Mouse (Mus musculus): Measurements from ENCODE around the gene Pcgf2.
"Not testable (repeated sequence)": the region's sequence is repeated elsewhere in the genome, so short reads cannot be mapped to it uniquely, and the experiment has no call there.

The Pcgf2 gene

GRCm38 (mm10) chr11:97669829-97670228 lies 30.5 kb downstream of the Pcgf2 start:
- in situ Hi-C loops (cut with MboI, MseI) = no loop called here

GRCm38 (mm10) chr11:97669268-97669667 lies 31.0 kb downstream of the Pcgf2 start:
- in situ Hi-C loops (cut with MboI, MseI) = no loop called here

- in situ Hi-C loops (cut with MboI, MseI) = no loop called here
Measured at GRCm38 (mm10) chr11:97668160-97668559, 32.1 kb downstream of the Pcgf2 start.

- in situ Hi-C loops (cut with MboI, MseI) = no loop called here
Measured at GRCm38 (mm10) chr11:97666794-97667193, 33.5 kb downstream of the Pcgf2 start.

GRCm38 (mm10) chr11:97666221-97666620 lies 34.1 kb downstream of the Pcgf2 start:
- in situ Hi-C loops (cut with MboI, MseI) = no loop called here

GRCm38 (mm10) chr11:97665431-97665830 lies 34.9 kb downstream of the Pcgf2 start:
- in situ Hi-C loops (cut with MboI, MseI) = no loop called here

GRCm38 (mm10) chr11:97664771-97665240 lies 35.5 kb downstream of the Pcgf2 start:
- in situ Hi-C loops (cut with MboI, MseI) = no loop called here

DNA sequence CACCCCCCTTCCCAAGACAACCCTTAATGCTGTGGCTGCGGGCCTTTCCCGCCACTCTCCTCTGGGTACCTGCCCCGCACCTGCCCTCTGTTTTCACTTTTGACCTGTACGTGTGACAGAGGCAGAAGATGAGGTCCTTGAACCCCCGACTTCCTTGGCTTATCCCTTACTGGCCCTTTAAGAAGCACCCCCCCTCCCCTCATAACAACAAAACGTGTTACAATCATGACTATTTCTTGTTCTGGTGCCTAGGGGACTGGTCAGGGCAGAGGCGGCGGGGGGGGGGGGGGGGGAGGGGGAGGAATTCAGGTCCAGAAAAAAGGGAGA lies 36.0 kb downstream of the Pcgf2 start:
- in situ Hi-C loops (cut with MboI, MseI) = no loop called here

GRCm38 (mm10) chr11:97663528-97664338 lies 36.6 kb downstream of the Pcgf2 start:
- in situ Hi-C loops (cut with MboI, MseI) = no loop called here

GRCm38 (mm10) chr11:97662893-97663527 lies 37.3 kb downstream of the Pcgf2 start, which contains the start of gene Mllt6:
Mllt6 (plus strand) TSS chr11:97663414.
- in situ Hi-C loops (cut with MboI, MseI) = no loop called here

- in situ Hi-C loops (cut with MboI, MseI) = no loop called here
Measured at GRCm38 (mm10) chr11:97662207-97662892, 37.9 kb downstream of the Pcgf2 start.

DNA sequence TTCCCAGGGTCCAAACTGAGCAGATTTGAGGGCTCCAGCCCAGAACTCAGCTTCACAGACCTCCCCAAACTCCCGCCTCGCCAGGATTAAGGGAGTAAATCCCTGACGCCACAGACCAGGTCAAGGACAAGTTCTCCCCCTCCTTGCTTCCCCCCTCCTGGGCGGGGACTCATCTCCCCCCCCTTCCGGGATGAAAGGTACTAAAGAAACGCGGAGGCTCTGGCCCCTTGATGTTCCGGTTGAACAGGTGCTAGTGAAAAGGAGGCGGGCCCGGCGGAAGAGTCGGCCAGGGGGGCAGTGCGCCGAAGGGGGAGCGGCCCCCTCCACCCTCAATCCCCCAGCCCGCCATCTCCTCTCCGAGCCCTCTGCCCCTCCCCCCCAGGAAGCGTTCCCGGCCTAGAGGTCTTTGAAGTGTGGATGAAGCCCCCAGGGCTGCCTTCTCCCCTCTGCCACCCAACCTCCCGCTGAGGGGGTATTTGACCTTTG lies 38.6 kb downstream of the Pcgf2 start:
- in situ Hi-C loops (cut with MboI, MseI) = no loop called here

DNA sequence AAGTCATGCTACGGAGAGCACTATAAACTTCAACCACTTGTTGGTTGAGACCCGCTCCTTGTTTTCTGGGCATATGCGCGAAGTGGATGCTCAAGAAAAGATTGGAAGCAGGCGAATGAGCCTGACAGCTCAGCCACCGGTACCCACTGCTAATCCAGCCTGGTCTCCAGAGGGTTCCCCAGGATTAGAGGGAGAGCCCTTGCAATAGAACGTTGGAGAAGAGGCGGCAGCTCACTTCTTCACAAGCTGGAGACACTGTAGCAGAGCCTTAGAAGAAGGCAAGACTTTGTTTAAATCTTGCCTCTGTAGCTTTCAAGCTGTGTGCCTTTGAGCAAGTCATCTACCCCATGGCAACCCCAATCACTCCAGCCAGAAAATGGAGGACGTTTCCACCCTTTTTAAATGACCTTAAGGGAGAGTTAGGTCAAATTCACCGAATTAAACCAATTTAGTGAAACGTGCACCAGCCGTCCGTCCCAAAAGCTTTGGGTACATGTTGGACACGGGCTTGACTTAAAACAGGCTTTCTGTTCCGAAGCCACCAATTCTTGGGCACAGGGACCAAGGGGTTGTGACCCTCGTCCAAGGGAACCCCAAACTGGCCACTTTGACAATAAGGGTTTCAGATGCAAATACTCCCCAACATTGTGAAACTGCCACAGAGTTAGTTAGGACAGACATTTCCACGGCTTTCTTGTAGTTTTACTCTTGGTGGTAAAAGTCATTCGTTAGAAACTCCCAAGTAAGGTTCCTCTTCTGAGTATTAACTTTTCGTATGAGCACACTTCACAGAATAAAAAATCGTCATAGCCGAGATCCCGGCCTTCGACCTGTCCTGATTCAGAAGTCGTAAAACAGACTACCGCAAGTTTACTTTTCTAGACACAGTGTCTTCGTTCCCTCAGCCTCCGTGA lies 39.3 kb downstream of the Pcgf2 start:
- in situ Hi-C loops (cut with MboI, MseI) = no loop called here

- in situ Hi-C loops (cut with MboI, MseI) = no loop called here
Measured at GRCm38 (mm10) chr11:97659990-97660714, 40.1 kb downstream of the Pcgf2 start.

GRCm38 (mm10) chr11:97659267-97659989 lies 40.9 kb downstream of the Pcgf2 start:
- in situ Hi-C loops (cut with MboI, MseI) = no loop called here

GRCm38 (mm10) chr11:97658751-97659266 lies 41.5 kb downstream of the Pcgf2 start:
- in situ Hi-C loops (cut with MboI, MseI) = no loop called here

- in situ Hi-C loops (cut with MboI, MseI) = not testable (repeated sequence)
Measured at GRCm38 (mm10) chr11:97657967-97658366, 42.3 kb downstream of the Pcgf2 start.

DNA sequence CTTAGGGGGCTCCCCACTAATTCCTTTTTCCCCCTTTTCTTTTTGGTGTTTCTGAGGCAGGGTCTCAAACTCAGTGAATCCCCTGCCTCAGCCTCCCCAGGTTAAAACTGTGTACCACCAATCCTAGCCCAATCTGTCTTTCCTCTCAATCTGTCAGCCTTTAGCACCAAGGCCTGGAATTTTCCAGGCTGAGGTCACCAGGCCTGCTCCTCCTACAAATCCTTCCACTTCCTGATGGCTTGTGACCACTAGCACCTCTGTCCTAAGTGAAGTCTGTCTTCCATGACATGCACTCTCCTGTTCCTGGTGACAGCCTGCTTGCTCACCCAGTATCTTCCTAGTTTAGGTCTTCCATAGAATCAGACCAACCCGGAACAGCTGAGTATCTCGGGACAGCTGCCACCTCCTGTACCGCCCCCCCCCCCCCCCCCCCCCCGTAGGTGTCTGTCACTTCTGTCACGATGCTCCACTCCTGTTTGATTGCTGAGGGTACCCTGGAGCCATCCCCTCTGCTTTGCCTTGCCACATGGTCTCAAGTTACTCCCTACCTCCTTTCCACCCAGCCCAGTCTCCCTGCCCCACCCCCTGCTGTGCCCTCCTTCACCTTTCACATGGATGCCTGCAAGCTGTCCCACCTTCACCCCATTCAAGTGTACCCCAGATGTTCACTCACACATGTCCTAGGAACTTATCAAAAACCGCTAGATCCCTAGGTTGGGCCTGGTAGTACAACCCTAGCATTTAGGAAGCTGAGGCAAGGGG lies 42.9 kb downstream of the Pcgf2 start:
- in situ Hi-C loops (cut with MboI, MseI) = no loop called here

All from regulatory T cell (primary cell).